Mouse (Mus musculus) thymus, postnatal 4 days (tissue): ENCODE results near the gene Eomes.

Experiments used
- DNase-seq: peaks from one replicate; pipeline ENCODE4 v3.0.0; 2021

Gene Eomes

DNA sequence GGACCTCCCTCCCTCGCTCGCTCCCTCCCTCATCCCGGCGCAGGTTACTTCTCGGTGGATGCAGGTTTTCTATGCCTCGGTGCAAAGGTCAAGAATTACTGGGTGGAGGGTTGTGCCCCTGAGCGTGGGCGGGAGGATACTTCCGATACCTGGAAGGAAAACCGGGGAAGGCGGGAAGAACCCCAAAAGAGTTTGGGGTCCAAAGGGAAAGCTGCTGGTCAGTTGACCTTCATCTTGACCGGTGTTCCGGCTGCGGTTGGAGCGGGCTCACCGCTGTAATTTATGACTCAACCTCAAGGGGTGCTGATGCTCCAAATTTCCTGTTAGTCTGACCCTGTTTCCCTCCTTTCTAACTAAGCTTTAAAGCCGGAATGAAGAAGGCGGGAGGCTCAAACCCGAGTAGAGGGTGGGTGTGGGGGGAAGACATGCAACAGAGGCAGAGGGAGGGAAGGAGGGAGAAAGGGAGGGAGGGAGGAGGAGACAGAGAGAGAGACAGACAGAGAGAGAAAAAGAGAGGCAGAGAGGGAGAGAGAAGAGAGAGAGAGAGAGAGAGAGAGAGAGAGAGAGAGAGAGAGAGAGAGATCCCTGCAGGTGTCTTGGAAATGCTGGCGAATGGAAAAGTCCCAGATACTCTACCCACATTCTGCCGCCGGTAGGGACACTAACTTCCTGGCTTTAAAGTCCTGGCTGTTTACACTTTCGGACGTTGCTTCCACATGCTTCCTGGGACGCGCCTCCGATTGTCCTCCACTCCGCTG is 10.3 kb downstream of the Eomes start:
- peak; percentile 51 for DNase-seq

DNA sequence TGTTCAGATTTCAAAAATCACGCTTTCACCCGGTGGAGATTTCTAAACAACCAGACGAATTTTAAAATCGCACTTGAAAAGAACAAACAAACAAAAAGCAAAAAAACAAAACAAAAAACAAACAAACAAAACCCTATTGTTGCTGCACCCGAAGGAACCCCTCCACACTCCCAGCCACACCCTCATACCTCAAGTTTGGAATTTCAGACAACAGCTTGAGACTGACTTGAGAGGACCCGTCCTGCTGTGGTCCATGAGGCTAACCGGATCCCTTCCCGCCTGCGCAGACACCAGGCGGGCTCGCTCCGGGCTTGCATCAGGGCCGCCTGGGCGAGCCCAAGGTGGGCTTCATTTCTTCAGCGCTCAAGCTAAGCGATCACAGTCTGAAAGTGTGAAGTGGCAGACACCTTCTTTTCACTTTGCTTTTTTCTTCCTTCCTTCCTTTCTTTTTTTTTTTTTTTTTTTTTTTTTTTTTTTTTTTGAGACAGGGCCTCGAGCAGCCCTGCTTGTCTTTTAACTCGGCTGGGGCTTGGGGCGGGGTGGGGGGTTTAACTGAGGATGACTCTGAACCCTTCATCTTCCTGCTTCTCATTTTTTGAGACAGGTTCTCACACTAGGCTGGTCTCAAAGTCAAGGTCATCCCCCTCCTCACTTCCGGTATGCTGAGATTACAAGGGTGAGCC is 11.0 kb downstream of the Eomes start:
- peak; percentile 41 for DNase-seq

DNA sequence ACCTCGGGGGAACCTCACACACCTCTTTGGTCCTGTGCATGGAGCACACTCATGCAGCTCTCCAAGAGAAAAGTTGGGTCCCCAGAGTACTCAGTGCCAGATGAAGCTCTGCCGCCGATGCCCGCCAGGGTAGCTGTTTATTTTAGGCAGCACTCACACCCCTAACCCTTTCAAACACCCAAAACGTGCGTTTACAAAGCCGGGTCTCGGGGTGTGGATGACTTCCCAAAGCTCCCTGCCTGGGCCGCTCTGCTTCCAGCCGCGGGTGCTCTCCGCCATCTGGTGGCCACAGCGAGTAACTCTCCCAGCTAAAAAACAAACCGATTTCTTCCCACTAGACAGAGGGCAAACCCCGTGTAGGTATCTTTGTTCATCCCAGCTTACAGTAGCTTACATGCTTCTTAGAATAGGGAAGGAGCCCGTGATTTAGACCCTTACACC is 11.6 kb downstream of the Eomes start:
- DNase-seq, result peak; percentile 87

DNA sequence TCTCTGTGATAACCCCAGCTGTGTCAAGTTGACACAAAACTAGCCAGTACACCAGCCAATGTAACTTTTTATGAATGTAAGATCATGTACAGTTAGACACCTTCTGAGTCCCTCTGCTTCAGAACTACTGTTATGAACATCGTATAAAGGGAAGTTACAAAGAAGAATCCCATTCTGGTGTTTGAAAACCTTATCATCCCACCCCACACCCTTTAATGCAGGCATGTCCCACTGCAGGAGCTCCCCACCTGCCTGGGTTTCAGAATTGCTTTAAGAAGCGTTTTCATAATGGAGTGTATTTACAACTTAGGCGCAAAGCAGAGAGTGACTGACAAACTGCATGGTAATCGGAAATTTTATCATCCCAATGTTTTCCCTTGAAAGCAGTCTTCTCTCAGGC is 13.2 kb downstream of the Eomes start:
- DNase-seq, result no peak

DNA sequence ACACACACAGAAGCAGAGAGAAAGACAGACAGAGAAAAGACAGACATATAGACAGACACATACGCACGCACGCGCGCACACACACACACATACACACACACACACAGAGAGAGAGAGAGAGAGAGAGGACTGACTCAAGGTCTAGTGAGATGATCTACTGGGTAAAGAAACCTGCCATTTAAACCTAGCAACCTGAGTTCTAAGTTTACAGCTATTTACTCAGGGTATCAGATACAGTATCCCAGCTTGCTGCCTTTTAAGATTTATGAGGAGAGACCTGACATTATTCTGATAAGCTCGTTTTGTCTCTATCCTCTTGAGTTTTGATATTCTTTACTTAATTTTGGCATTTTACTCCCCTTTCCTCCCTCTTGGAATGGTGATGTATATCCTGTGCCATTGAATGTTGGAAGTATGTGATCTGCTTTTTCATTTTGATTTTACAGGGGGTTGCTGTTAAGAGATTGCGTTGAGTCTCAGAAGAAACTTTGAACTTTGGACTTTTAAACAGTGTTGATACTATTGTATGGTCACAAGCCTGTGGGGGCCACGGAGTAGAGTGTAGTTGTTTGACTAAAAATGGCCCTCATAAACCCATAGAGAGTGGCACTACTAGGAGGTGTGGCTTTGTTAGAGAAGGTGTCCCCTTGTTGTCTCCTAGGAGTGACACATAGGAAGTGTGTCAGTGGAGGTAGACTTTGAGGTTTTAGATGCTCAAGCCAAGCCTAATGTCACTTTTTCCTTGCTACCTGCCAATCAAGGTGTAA is 15.1 kb downstream of the Eomes start:
- DNase-seq, result no peak

DNA sequence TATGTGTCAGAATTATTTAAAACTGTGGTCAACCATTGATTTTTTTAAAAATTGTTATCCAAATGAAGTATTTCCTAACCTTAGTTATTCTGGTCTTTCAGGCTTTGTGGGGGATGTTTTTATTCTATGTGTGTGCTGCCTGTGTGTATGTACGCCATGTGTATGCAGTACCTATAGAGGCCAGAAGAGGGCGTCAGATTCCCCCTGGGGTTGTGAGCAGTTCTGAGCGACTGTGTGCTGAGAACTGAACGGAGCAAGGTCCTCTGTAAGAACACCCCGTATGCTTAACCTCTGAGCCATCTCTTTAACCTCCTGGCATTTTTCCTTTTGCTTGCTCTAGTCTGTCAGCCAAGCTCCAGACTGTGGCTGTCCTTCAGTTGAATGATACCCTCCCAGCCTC is 16.1 kb downstream of the Eomes start:
- DNase-seq, result no peak

DNA sequence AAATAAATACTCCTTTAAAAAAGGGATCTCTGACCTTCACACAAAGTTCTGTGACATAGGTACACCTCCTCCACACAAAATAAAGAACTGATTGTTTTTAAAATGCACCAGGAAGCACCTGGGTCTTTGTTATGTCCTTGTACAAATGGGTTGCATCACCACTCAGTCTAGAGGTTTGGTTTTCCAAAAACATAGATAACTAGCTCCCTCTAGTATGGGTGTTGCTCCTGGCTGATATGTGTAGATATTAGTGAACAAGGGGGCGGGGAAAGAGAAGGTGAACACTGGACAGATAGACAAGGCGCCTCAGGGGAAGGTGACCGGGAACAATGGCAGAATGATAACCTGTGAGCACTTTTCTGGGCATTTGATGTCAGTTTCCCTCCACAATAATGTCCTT is 17.9 kb downstream of the Eomes start:
- DNase-seq, result no peak

DNA sequence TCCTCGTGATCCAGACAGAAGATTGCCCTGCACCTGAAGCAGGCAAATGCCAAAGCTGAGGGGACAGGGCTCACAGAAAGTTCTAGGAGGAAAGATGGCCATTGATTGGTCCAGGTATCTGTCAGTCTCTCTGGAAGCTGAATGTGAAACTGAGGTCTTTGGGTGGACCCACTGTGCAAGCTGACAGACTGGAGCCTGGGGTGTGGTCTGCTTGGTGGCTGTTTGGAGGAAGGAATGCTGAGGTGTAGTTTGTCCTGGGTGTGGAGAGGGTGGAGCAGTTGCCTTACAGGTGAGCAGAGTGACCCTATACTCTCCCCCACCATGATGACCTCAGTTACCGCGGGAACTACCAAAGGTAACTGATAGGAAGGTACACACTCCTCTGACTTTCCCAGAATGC is 18.9 kb downstream of the Eomes start:
- DNase-seq, result no peak

DNA sequence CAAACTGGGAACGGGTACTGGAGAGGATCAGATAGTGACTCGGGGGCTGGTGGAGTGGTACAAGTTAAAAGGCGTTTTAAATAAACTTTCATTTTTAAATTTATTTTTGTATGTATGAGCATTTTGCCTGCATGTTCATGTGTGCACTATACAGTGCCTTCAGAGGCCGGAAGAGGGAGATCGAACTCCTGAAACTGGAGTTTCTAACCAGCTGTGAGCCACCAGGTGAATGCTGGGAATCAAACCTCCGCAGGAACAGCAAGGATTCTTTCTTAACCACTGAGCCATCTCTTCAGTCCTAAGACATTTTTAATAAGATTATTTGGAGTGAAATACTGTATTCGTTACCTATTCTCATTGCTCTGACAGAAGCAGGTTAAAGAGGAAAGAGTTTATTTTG is 20.0 kb downstream of the Eomes start:
- no peak for DNase-seq

DNA sequence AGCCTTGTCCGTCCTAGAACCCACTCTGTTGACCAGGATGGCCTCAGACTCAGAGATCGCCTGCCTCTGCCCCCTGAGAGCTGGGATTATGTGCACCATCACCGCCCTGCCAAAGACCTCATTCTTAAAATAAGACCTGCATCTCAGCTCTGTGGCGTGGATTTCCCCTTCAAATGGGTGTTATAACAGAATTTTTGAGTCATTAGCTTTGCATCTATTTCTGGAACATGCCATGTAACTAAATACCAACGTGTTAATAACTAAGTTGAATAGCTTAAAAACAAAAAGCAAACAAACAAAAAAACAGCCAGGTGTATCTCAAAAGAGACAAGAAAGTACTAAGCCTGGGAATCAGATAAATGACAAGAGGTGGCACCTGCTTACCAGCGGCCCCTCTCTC is 23.0 kb downstream of the Eomes start:
- DNase-seq, result no peak

DNA sequence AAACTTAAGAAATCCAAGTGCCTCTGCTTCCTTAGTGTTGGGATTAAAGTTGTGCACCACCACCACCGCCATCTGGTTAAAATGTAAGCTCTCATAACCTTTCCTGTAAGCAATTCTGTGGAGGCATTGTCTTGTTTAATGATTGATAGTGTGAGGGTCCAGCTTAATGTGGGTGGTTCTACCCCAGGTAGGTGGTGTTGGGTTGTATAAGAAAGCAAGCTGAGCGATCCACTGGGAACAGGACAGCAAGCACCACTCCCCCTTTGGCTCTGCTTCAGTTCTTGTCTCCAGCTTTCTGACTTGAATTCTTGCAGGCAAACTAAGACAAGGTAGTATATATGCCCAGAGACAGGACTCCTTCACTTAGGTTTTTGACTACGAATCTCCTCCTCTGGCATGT is 26.6 kb downstream of the Eomes start:
- no peak for DNase-seq

DNA sequence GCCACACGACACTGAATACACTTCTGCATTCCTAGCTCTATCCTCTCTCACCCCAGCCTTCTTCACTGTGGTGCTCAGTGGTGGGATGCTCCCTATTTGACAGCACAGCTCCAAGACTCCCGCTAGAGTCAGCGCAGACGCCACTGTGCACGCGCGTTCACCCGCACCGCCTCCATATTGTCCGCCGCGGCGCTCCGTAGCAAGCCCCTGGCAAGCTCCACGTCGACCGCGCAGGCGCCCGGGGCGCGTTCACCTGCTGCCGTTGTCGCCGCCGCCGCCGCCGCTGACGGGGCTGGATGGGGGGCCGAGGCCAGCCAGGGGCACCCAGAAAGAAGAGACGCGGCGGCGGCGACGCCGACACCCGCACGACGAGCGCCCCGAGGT is 28.0 kb downstream of the Eomes start, which contains the start of gene Golga4:
TSS of gene Golga4 (plus strand) at position 248 of the 384 bp plus-strand sequence.
- peak; percentile 95 for DNase-seq

DNA sequence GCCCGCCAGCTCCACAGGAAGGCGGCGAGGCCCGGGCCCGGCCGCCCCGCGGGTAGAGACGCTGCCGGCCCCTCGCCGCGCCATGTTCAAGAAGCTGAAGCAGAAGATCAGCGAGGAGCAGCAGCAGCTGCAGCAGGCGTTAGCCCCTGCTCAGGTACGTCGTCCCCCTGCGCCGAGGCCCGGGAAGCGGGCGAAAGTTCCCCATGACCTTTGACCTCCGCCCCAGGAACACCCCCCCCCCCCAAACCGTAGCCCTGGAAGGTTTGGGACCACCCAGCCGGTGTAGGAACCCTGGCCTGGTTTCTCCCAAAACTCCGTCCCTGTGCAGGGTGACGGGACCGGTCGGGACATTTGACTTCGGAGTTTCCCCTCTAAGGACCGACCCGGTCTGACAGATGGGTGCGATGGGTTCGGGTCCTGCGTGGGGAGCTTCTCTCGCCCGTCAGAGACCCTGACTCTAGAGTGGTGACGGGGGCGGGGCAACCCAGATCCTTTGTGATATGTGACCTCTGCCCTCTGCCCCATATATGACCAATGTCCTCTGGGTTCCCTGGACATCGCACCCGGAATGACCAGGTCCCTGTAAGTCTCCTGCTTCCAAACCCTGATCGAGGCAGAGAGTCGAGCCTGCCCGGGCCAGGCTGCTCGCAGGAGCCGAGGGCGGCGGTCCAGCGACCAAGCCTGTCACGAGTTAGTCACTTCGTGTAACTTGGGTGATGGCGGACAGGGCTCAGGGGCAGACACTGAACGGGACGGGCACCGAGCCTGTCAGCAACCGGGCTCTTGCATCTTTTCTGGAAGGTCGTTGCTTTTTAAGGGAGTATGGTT is 28.6 kb downstream of the Eomes start:
- DNase-seq, result peak; percentile 57

DNA sequence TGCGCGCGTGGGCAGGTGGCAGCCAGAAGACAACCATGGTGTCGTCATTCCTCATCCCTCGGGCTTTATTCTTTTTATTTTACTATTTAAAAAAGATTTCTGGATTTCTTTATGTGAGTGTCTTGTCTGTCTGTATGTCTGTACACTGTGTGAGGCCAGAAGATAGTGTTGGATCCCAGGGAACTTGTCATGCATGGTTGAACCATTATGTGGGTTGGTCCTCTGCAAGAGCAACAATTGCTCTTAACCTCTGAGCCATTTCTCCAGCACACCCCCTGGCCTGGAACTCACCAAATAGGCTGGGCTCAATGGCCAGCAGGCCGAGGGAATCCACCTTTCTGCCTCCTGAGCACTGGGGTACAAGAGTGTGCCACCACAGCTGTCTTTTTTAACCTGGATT is 29.5 kb downstream of the Eomes start:
- no peak for DNase-seq

DNA sequence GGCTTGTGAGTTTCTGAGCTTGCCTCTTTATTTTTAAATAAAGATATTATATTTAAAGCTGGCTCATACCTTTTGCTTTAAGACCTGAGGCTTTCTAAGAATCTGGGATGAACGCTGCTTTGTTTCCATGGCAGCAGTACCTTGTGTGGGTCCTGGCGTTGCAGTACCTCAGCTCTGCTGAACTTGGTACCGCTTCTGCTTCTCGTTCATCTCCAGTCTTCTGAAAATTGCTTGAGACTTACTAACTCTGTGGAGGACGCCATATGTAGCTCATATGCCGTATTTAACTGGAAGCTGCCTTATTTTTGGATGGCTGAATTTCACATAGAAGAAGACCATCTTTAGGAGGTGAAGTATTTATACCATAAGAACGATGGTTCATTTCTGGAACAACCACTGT is 30.6 kb downstream of the Eomes start:
- DNase-seq, result no peak

DNA sequence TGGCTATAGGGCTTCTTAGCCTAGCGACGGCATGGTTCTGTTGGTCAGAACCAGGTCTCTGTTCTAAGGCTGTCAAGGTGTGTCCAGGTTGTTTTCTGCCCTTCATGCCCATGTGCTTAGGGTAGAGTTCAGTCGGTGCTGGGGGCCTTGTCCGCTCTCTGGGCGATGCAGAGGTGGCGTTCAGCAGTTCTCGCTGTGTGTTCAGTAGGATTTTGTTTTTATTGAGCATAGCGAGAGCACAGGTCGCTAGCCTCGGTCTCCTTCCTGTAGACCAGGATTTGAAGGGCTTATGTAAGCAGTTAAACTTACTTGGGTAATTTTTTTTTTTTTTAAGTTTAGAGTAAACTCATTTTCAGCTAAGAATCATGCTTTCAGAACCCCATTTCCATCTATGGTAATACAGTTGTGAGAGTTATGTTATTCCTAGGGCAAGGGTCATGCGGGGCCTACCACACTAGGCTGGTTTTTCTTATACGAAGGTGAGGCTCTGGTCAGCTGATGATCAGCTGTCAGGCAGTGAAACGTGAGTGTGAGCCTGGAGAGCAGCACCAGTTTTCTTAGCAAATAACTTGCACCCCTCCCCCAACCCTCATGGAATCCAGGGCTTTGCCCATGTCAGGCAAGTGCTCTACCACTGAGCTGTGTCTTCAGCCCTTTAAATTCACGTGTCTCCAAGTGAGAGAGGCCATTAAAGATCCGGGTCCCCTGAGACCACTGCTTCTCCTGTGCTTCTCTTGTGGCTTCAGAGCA is 33.1 kb downstream of the Eomes start:
- DNase-seq, result no peak

DNA sequence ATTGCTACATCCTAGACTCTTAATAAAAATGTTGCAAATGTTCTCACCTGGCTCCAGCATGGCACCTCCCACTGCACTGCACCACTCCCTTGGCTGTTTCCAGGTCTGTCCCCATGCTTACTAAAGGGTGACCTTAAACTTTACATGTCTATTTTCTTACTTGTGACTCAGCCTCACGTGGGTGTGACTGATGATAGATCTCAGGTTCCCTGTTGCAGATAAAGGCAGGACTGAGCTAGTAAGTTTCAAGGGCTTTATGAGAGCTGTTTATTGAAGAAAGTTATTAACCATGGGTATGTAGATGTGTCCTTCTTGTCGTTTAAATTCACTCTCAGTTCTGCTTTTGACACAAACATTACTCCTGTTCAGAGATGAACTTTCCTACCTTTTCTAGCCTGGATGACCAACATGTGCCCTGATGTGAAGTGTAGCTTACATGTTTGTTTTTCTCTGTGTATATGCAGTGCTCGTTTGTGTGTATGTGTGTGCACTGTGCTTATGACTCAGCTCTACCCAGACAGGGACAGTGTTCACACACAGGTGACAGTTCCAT is 34.7 kb downstream of the Eomes start:
- no peak for DNase-seq

DNA sequence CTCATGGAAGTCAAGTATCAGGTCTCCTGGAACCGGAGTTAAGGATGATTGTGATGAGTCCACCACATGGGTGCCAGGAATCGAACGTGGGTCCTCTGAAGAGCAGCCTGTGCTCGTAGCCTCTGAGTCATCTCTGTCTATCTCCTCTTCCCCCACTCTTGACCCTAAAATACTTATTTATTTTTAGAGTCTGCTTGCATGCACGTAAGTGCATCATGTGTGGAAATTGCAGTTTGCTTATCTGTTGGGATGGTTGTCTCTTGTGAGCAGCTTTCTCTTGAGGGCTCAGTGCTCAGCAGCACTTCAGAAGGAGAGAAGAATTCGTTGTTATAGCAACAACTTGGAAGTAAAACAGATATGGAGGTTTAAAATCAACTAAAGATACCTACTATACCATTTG is 37.5 kb downstream of the Eomes start:
- DNase-seq, result no peak

DNA sequence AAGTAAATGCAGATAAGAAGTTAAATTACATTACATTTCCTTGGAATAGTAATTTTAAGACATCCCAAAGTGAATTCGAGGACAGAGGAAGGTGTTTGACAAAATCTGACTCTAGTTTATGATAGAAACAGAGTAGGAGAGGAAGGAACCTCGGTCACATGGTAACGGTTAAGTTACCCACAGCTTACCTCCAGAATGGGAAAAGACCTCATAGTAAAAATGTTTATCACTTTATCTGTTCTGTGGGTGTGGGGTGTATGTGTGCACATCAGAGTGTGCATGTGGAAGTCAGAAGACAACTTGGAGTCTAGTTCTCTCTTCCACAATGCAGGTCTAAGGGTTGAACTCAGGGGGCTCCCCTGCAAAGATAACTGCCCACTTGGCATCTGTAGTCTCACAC is 38.1 kb downstream of the Eomes start:
- DNase-seq, result no peak

DNA sequence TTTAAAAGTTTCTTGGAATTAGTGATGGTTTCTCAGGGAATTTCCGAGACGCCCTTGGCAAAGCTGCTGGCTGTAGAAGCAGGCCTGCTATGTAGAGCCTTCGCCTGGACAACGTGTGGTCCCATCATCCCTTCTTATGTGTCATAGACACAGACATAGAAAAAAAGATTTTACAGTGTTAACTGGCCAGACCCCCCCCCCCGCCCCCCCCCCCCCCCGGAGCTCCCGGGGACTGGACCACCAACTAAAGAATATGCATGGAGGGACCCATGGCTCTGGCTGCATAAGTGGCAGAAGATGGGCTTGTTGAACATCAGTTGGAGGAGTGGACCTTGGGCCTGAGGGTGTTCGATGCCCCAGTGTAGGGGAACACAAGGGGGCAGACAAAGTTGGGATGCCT is 39.6 kb downstream of the Eomes start:
- DNase-seq, result no peak

DNA sequence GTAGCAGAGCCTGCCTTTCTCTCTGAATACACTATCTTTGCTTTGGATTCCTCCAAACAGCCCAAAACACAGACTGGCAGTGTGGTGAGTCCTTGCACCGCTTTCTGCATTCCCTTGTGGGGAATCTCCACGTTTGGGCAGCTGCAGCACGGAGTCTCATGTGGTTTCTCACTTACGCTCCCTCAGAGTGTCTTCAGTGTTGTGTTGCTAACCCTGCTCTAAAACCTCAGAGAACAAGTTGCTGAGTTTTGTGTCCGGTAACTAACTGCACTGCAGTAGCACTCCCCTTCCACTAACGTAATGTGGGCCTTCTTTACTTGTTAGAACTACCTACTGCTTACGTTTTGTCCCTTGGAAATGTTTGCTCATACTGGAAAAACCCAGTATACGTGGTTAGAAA is 41.1 kb downstream of the Eomes start:
- no peak for DNase-seq

DNA sequence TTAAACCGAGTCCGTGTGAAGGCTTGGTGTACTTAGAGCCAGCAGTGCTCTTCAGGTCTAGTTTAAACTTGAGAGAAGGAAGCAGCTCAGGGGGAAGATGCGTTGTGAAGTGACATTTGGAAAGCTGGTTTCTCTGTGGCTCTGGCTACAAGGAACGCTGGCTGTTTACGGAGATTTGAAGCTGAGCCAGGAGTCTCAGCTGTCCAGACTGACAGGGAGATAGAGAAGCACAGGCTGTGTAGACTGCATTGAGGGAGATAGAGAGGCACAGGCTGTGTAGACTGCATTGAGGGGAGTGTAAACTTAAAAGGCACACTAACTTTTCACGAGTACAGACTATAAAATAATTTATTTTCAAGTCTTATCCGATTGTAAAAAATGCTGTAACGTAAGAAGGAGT is 42.0 kb downstream of the Eomes start:
- DNase-seq, result no peak
